Mouse (Mus musculus): Measurements from ENCODE around the gene Atp8b3.

DNA sequence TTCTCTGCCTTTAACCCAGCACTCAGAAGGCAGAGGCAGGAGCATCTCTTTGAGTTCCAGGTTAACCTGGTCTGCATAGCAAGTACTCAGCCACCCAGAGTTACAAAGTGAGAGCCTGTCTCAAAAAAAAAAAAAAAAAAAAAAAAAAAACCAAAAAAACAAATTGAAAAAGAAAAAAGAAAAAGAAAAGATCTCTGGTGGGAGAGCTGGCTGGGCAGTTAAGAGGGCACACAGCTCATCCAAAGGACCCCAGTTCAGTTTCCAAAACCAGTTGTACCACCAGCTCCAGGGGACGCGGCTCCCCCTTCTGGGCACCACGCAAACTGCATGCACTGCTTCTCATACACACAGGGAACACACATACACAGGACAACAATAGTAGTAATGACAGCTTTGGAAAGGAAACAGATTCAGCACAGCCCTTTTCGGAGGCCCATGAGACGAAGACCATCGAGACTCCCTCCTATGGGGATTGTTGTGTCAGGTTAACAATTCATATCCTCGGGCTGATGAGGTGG is 52.0 kb downstream of the Atp8b3 start:
- peak; percentile 48; the same call in 1 of the 2 replicates for TF ChIP-seq CTCF (IDR thresholded peaks at IDR 0.05; ENCODE audit: low read depth, low read length)
- TF ChIP-seq TAL1 (conservative IDR thresholded peaks at IDR 0.05; ENCODE audit: low read depth, low read length), result no peak
- no peak for TF ChIP-seq GATA1 (IDR thresholded peaks at IDR 0.05; ENCODE audit: borderline replicate concordance, low read length)
- no peak for TF ChIP-seq GATA2 (IDR thresholded peaks at IDR 0.05; ENCODE audit: borderline replicate concordance, low read depth, low read length)
